Mouse (Mus musculus) myocyte (in vitro differentiated cells): ENCODE results near the gene Rnf41. TPM values are rescaled to one million over a fixed set of nuclear protein-coding genes. Genes with fewer than 3 reads are reported as not detected.

Experiments
- H3K27me3 ChIP-seq: one replicate; pipeline ENCODE4 v1.6.1; 2011; ENCODE audit not compliant: control insufficient read depth, insufficient read depth, insufficient read length
- H3K36me3 ChIP-seq: one replicate; pipeline ENCODE4 v1.6.1; 2011; ENCODE audit not compliant: control insufficient read depth, insufficient read depth
- H3K4me2 ChIP-seq: one replicate; pipeline ENCODE4 v1.6.1; 2011; ENCODE audit warnings: low read depth, control low read depth
- H3K4me3 ChIP-seq: one replicate; pipeline ENCODE4 v1.5.1; 2011; ENCODE audit warnings: mild to moderate bottlenecking, control low read depth, moderate library complexity
- H3K79me2 ChIP-seq: one replicate; pipeline ENCODE4 v1.6.1; 2011; ENCODE audit not compliant: control insufficient read depth, insufficient read depth
- H3ac ChIP-seq: one replicate; pipeline ENCODE4 v1.6.1; 2011; ENCODE audit not compliant: control insufficient read depth, insufficient read length
- CEBPB ChIP-seq: IDR thresholded peaks from 2 replicates; pipeline ENCODE4 v1.6.1; 2011; ENCODE audit warnings: mild to moderate bottlenecking, moderate library complexity; ENCODE audit not compliant: poor library complexity, insufficient read depth, severe bottlenecking
- E2F4 ChIP-seq: IDR thresholded peaks from one replicate; pipeline ENCODE4 v1.6.1; 2011; ENCODE audit warnings: mild to moderate bottlenecking, control low read depth, moderate library complexity; ENCODE audit not compliant: insufficient read depth
- MAX ChIP-seq: IDR thresholded peaks from one replicate; pipeline ENCODE4 v1.6.1; 2011; ENCODE audit warnings: low read depth, mild to moderate bottlenecking, control low read depth
- MYOD1 ChIP-seq, 3 experiments: IDR thresholded peaks; one replicate each; pipeline ENCODE4 v1.6.1; 2011; ENCODE audit warnings: control low read depth in 2 of 3, low read depth in 2 of 3, mild to moderate bottlenecking in 2 of 3, moderate library complexity in 1 of 3; ENCODE audit not compliant: insufficient read length in 2 of 3, control insufficient read depth in 1 of 3
- MYOG ChIP-seq, 3 experiments: IDR thresholded peaks; one replicate each; pipeline ENCODE4 v1.6.1; 2011; ENCODE audit warnings: control low read depth in 2 of 3, low read depth in 2 of 3, mild to moderate bottlenecking in 2 of 3; ENCODE audit not compliant: insufficient read length in 2 of 3, control insufficient read depth in 1 of 3, insufficient read depth in 1 of 3
- POLR2A ChIP-seq: IDR thresholded peaks from one replicate; pipeline ENCODE4 v1.6.1; 2011; ENCODE audit warnings: low read depth, mild to moderate bottlenecking, control low read depth, moderate library complexity; ENCODE audit not compliant: insufficient read length
- POLR2AphosphoS2 ChIP-seq: IDR thresholded peaks from one replicate; pipeline ENCODE4 v1.6.1; 2011; ENCODE audit warnings: low read depth, control low read depth; ENCODE audit not compliant: insufficient read length
- REST ChIP-seq: IDR thresholded peaks from one replicate; pipeline ENCODE4 v1.6.1; 2011; ENCODE audit warnings: mild to moderate bottlenecking, control low read depth, moderate library complexity; ENCODE audit not compliant: insufficient read depth, insufficient read length
- SRF ChIP-seq: IDR thresholded peaks from one replicate; pipeline ENCODE4 v1.6.1; 2011; ENCODE audit warnings: low read depth; ENCODE audit not compliant: control insufficient read depth, insufficient read length
- TCF12 ChIP-seq: IDR thresholded peaks from one replicate; pipeline ENCODE4 v1.6.1; 2011; ENCODE audit warnings: mild to moderate bottlenecking, control low read depth; ENCODE audit not compliant: poor library complexity, insufficient read depth, severe bottlenecking
- TCF3 ChIP-seq: IDR thresholded peaks from one replicate; pipeline ENCODE4 v1.6.1; 2011; ENCODE audit warnings: low read depth, control low read depth; ENCODE audit not compliant: insufficient read length
- USF1 ChIP-seq: IDR thresholded peaks from one replicate; pipeline ENCODE4 v1.6.1; 2011; ENCODE audit warnings: low read depth, mild to moderate bottlenecking, control low read depth, moderate library complexity
- polyA plus RNA-seq: library from polyadenylated mRNA; unstranded; fragments of >200 nt; fragmentation: generic; extraction: Trizol; gene quantifications from one replicate; pipeline ENCODE4 v1.2.1, GENCODE M21; 2012; ENCODE audit warnings: missing spikeins

The Rnf41 gene
- polyA plus RNA-seq, 1 experiment, result 35.2 TPM

GRCm38 (mm10) chr10:128451014-128451413 lies 39.6 kb downstream of the Rnf41 start:
- Histone ChIP-seq H3K4me3 (no peak overlapping the region), H3K27me3 (no peaks in the 10 kb centered on the region), H3ac (no peak overlapping the region), H3K4me2 (no peak overlapping the region), H3K79me2 (no peaks in the 10 kb centered on the region), H3K36me3 (no peaks in the 10 kb centered on the region)
- TF ChIP-seq USF1 (no peak), E2F4 (no peak)

- Histone ChIP-seq H3K36me3 (no peaks in the 10 kb centered on the region), H3K27me3 (no peaks in the 10 kb centered on the region), H3ac (no peak overlapping the region), H3K4me3 (no peak overlapping the region), H3K79me2 (no peaks in the 10 kb centered on the region), H3K4me2 (no peak overlapping the region)
- TF ChIP-seq REST (no peak), POLR2AphosphoS2 (no peak), MYOG (IDR thresholded peaks at IDR 0.05; ENCODE audit: control insufficient read depth in 1 of 3, insufficient read depth in 1 of 3, insufficient read length in 2 of 3, low read depth in 2 of 3) (no peak), E2F4 (no peak)
Observed at GRCm38 (mm10) chr10:128454471-128454870, 43.0 kb downstream of the Rnf41 start.

DNA sequence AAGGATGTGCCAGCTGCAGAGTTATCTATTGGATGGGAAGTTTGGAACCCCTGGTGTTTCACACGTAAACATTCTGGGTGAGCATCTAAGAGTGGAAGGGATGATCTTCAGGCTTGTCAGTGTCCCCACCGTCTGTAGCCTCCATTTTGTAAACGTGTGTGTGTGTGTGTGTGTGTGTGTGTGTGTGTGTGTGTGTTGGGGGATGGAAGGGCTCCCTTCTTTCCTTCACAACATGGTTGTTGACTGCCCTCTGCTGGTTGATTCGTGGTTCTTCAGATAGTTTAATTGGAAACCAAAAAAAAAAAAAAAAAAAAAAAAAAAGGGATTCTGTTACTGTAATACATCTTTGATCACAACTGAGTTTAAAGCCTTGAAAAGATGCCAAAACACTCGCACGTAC lies 43.8 kb downstream of the Rnf41 start:
- H3K4me3 ChIP-seq, result no peak overlapping the region
- no peak for TF ChIP-seq POLR2A
- TF ChIP-seq MAX, result no peak
- TF ChIP-seq SRF, result no peak
- no peak for TF ChIP-seq MYOD1 (IDR thresholded peaks at IDR 0.05; ENCODE audit: control insufficient read depth in 1 of 3, insufficient read length in 2 of 3, low read depth in 2 of 3)
- TF ChIP-seq TCF3, result no peak
- no peak for TF ChIP-seq E2F4
- no peak for TF ChIP-seq POLR2AphosphoS2
- no peak for TF ChIP-seq MYOG (IDR thresholded peaks at IDR 0.05; ENCODE audit: control insufficient read depth in 1 of 3, insufficient read depth in 1 of 3, insufficient read length in 2 of 3, low read depth in 2 of 3)
- TF ChIP-seq TCF12, result no peak
- no peak for TF ChIP-seq REST
- no peak for TF ChIP-seq CEBPB
- TF ChIP-seq USF1, result no peak
- peaks cover 8% of the 10 kb centered on the region for H3K79me2 ChIP-seq
- peak overlapping the region; percentile 31 for H3K4me2 ChIP-seq
- no peaks in the 10 kb centered on the region for H3K36me3 ChIP-seq
- H3ac ChIP-seq, result no peak overlapping the region
- no peaks in the 10 kb centered on the region for H3K27me3 ChIP-seq

- Histone ChIP-seq H3K4me2 (peak overlapping the region; percentile 65), H3K4me3 (no peak overlapping the region), H3K79me2 (peaks cover 17% of the 10 kb centered on the region), H3ac (no peak overlapping the region), H3K27me3 (no peaks in the 10 kb centered on the region), H3K36me3 (peaks cover 13% of the 10 kb centered on the region)
- no peak for TF ChIP-seq POLR2A
- TF ChIP-seq POLR2AphosphoS2, result no peak
- TF ChIP-seq MAX, result no peak
- TF ChIP-seq REST, result no peak
- TF ChIP-seq MYOG (IDR thresholded peaks at IDR 0.05; ENCODE audit: control insufficient read depth in 1 of 3, insufficient read depth in 1 of 3, insufficient read length in 2 of 3, low read depth in 2 of 3), result no peak
- TF ChIP-seq SRF, result no peak
- no peak for TF ChIP-seq CEBPB
- TF ChIP-seq E2F4, result no peak
- TF ChIP-seq USF1, result no peak
- TF ChIP-seq MYOD1 (IDR thresholded peaks at IDR 0.05; ENCODE audit: control insufficient read depth in 1 of 3, insufficient read length in 2 of 3, low read depth in 2 of 3), result no peak
- TF ChIP-seq TCF3, result no peak
- TF ChIP-seq TCF12, result no peak
Observed at GRCm38 (mm10) chr10:128457676-128458075, 46.2 kb downstream of the Rnf41 start.

DNA sequence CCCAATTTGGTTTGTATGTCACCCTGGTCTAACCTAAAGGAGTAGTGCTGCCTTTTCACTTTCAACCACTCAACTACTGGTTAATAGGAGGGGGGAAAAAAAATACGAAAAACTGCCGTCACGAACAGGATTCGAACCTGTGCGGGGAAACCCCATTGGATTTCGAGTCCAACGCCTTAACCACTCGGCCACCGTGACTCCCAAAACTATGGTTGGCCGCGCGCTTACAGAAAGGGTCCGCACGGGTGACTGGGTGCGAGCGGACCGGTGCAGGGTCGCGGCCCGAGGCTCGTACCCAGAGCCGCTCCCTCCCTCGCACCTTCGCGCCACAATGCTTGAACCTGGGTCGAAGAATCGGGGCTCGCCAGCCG lies 46.9 kb downstream of the Rnf41 start:
- peak; percentile 24 for TF ChIP-seq POLR2A
- no peak for TF ChIP-seq USF1
- no peak for TF ChIP-seq POLR2AphosphoS2
- TF ChIP-seq TCF12, result no peak
- TF ChIP-seq SRF, result no peak
- TF ChIP-seq CEBPB, result no peak
- peak in 1 of 3 experiments; percentile 13 for TF ChIP-seq MYOD1 (IDR thresholded peaks at IDR 0.05; ENCODE audit: control insufficient read depth in 1 of 3, insufficient read length in 2 of 3, low read depth in 2 of 3)
- no peak for TF ChIP-seq TCF3
- TF ChIP-seq MYOG (IDR thresholded peaks at IDR 0.05; ENCODE audit: control insufficient read depth in 1 of 3, insufficient read depth in 1 of 3, insufficient read length in 2 of 3, low read depth in 2 of 3), result no peak
- no peak for TF ChIP-seq REST
- no peak for TF ChIP-seq MAX
- peak; percentile 36 for TF ChIP-seq E2F4

More for the DNA sequence above, 46.9 kb downstream of the Rnf41 start:
- H3K27me3 ChIP-seq, result no peaks in the 10 kb centered on the region
- peak overlapping the region; percentile 75 for H3K4me3 ChIP-seq
- peaks cover 20% of the 10 kb centered on the region for H3K36me3 ChIP-seq
- H3K79me2 ChIP-seq, result peaks cover 17% of the 10 kb centered on the region
- peak overlapping the region; percentile 100 for H3ac ChIP-seq
- H3K4me2 ChIP-seq, result peak overlapping the region; percentile 65
